Mouse (Mus musculus): ENCODE measurements at regions not wholly inside any gene's neighbourhood (a gene's known extent, or its start where the extent isn't known, plus 50 kb on each side); places are given as distances from the start of the nearest gene placed in this dataset.
A peak's percentile ranks its signal among the peaks of the same experiment; 100 is the strongest.
"Not testable (repeated sequence)": the region's sequence is repeated elsewhere in the genome, so short reads cannot be mapped to it uniquely, and the experiment has no call there.

- no peak for ATAC-seq
- H3K27me3 ChIP-seq (replicated peaks; ENCODE audit: control insufficient read depth, insufficient read depth, low read length), result no peaks in the 10 kb centered on the region
- no peak for DNase-seq (ENCODE audit: low spot score)
- no peak overlapping the region for H3K4me3 ChIP-seq (ENCODE audit: low read depth, low read length)
- H3K4me1 ChIP-seq (ENCODE audit: control insufficient read depth, insufficient read depth, low read length), result no peaks in the 10 kb centered on the region; the same call in 1 of the 2 replicates
- WGBS, result 79% methylated on average over 3 of the region's 3 CpGs
- no peaks in the 10 kb centered on the region for H3K9me3 ChIP-seq (replicated peaks; ENCODE audit: control insufficient read depth, low read length)
- H3K4me2 ChIP-seq (ENCODE audit: low read length), result no peak overlapping the region
- no peaks in the 10 kb centered on the region for H3K36me3 ChIP-seq (ENCODE audit: control insufficient read depth, insufficient read depth, low read length)
- no peak overlapping the region for H3K9ac ChIP-seq (ENCODE audit: low read length)
- H3K27ac ChIP-seq (ENCODE audit: low read depth, low read length), result no peak overlapping the region
Observed at GRCm38 (mm10) chr10:110840864-110841263, 78.7 kb upstream of the Csrp2 start.

- no peaks in the 10 kb centered on the region; the same call in 1 of the 2 replicates for H3K4me1 ChIP-seq (ENCODE audit: control insufficient read depth, insufficient read depth, low read length)
- no peaks in the 10 kb centered on the region for H3K27me3 ChIP-seq (replicated peaks; ENCODE audit: control insufficient read depth, insufficient read depth, low read length)
- no peak for ATAC-seq
- no peaks in the 10 kb centered on the region for H3K36me3 ChIP-seq (ENCODE audit: control insufficient read depth, insufficient read depth, low read length)
- no peak overlapping the region for H3K27ac ChIP-seq (ENCODE audit: low read depth, low read length)
- no peak overlapping the region for H3K9ac ChIP-seq (ENCODE audit: low read length)
- no peak for DNase-seq (ENCODE audit: low spot score)
- WGBS, result 83% methylated on average over 3 of the region's 3 CpGs
- H3K4me2 ChIP-seq (ENCODE audit: low read length), result no peak overlapping the region
- H3K4me3 ChIP-seq (ENCODE audit: low read depth, low read length), result no peak overlapping the region
- H3K9me3 ChIP-seq (replicated peaks; ENCODE audit: control insufficient read depth, low read length), result no peaks in the 10 kb centered on the region
Observed at GRCm38 (mm10) chr10:110841670-110842069, 77.9 kb upstream of the Csrp2 start.

GRCm38 (mm10) chr10:110854663-110855163 lies 64.9 kb upstream of the Csrp2 start:
- ATAC-seq; H3K36me3 ChIP-seq (ENCODE audit: control insufficient read depth, insufficient read depth, low read length); H3K9me3 ChIP-seq (replicated peaks; ENCODE audit: control insufficient read depth, low read length); H3K4me1 ChIP-seq (ENCODE audit: control insufficient read depth, insufficient read depth, low read length); H3K27ac ChIP-seq (ENCODE audit: low read depth, low read length); H3K9ac ChIP-seq (ENCODE audit: low read length); H3K4me3 ChIP-seq (ENCODE audit: low read depth, low read length); DNase-seq (ENCODE audit: low spot score); H3K27me3 ChIP-seq (replicated peaks; ENCODE audit: control insufficient read depth, insufficient read depth, low read length); H3K4me2 ChIP-seq (ENCODE audit: low read length): not testable (repeated sequence)
- 38% methylated on average over 3 of the region's 3 CpGs for WGBS

- WGBS, result 39% methylated on average over 4 of the region's 4 CpGs
- not testable (repeated sequence) for H3K36me3 ChIP-seq (ENCODE audit: control insufficient read depth, insufficient read depth, low read length)
Observed at GRCm38 (mm10) chr10:110855645-110856383, 63.8 kb upstream of the Csrp2 start.

GRCm38 (mm10) chr10:110857320-110858097 lies 62.1 kb upstream of the Csrp2 start:
- Histone ChIP-seq H3K27ac (ENCODE audit: low read depth, low read length) (no peak overlapping the region), H3K9ac (ENCODE audit: low read length) (no peak overlapping the region), H3K4me2 (ENCODE audit: low read length) (no peak overlapping the region), H3K36me3 (ENCODE audit: control insufficient read depth, insufficient read depth, low read length) (no peaks in the 10 kb centered on the region), H3K4me3 (ENCODE audit: low read depth, low read length) (no peak overlapping the region), H3K27me3 (replicated peaks; ENCODE audit: control insufficient read depth, insufficient read depth, low read length) (no peaks in the 10 kb centered on the region), H3K9me3 (replicated peaks; ENCODE audit: control insufficient read depth, low read length) (no peaks in the 10 kb centered on the region), H3K4me1 (ENCODE audit: control insufficient read depth, insufficient read depth, low read length) (peaks cover 4% of the 10 kb centered on the region; the same call in 1 of the 2 replicates)
- ATAC-seq (peak; percentile 78), DNase-seq (ENCODE audit: low spot score) (peak; percentile 54)
- 61% methylated on average over 3 of the region's 3 CpGs for WGBS

More at GRCm38 (mm10) chr10:110855645-110856383, 63.8 kb upstream of the Csrp2 start:
- H3K9ac ChIP-seq (ENCODE audit: low read length); H3K27me3 ChIP-seq (replicated peaks; ENCODE audit: control insufficient read depth, insufficient read depth, low read length); H3K27ac ChIP-seq (ENCODE audit: low read depth, low read length); H3K4me2 ChIP-seq (ENCODE audit: low read length); ATAC-seq; H3K4me1 ChIP-seq (ENCODE audit: control insufficient read depth, insufficient read depth, low read length); H3K4me3 ChIP-seq (ENCODE audit: low read depth, low read length); H3K9me3 ChIP-seq (replicated peaks; ENCODE audit: control insufficient read depth, low read length); DNase-seq (ENCODE audit: low spot score): not testable (repeated sequence)

GRCm38 (mm10) chr10:110858098-110858360 lies 61.6 kb upstream of the Csrp2 start:
- Histone ChIP-seq H3K9ac (ENCODE audit: low read length) (no peak overlapping the region), H3K4me2 (ENCODE audit: low read length) (no peak overlapping the region), H3K9me3 (replicated peaks; ENCODE audit: control insufficient read depth, low read length) (no peaks in the 10 kb centered on the region), H3K27ac (ENCODE audit: low read depth, low read length) (0 out of 2 replicates have a peak overlapping the region, but pooled peaks have one; percentile 24), H3K36me3 (ENCODE audit: control insufficient read depth, insufficient read depth, low read length) (no peaks in the 10 kb centered on the region), H3K27me3 (replicated peaks; ENCODE audit: control insufficient read depth, insufficient read depth, low read length) (no peaks in the 10 kb centered on the region), H3K4me1 (ENCODE audit: control insufficient read depth, insufficient read depth, low read length) (peaks cover 4% of the 10 kb centered on the region; the same call in 1 of the 2 replicates), H3K4me3 (ENCODE audit: low read depth, low read length) (no peak overlapping the region)
- ATAC-seq (peak; percentile 57; the same call in 1 of the 2 replicates), DNase-seq (ENCODE audit: low spot score) (no peak)
- WGBS, result 55% methylated on average over 5 of the region's 5 CpGs

GRCm38 (mm10) chr10:110858407-110858920 lies 61.1 kb upstream of the Csrp2 start:
- Histone ChIP-seq H3K9ac (ENCODE audit: low read length) (no peak overlapping the region), H3K4me2 (ENCODE audit: low read length) (no peak overlapping the region), H3K36me3 (ENCODE audit: control insufficient read depth, insufficient read depth, low read length) (no peaks in the 10 kb centered on the region), H3K9me3 (replicated peaks; ENCODE audit: control insufficient read depth, low read length) (no peaks in the 10 kb centered on the region), H3K4me1 (ENCODE audit: control insufficient read depth, insufficient read depth, low read length) (peaks cover 4% of the 10 kb centered on the region; the same call in 1 of the 2 replicates), H3K27ac (ENCODE audit: low read depth, low read length) (0 out of 2 replicates have a peak overlapping the region, but pooled peaks have one; percentile 24), H3K27me3 (replicated peaks; ENCODE audit: control insufficient read depth, insufficient read depth, low read length) (no peaks in the 10 kb centered on the region), H3K4me3 (ENCODE audit: low read depth, low read length) (no peak overlapping the region)
- 56% methylated on average over 4 of the region's 4 CpGs for WGBS
- ATAC-seq (no peak), DNase-seq (ENCODE audit: low spot score) (peak; percentile 12)

- ATAC-seq (no peak), DNase-seq (ENCODE audit: low spot score) (no peak)
- no peaks in the 10 kb centered on the region for H3K36me3 ChIP-seq (ENCODE audit: control insufficient read depth, insufficient read depth, low read length)
- no peaks in the 10 kb centered on the region for H3K9me3 ChIP-seq (replicated peaks; ENCODE audit: control insufficient read depth, low read length)
- no peak overlapping the region; the same call in 1 of the 2 replicates for H3K27ac ChIP-seq (ENCODE audit: low read depth, low read length)
- H3K9ac ChIP-seq (ENCODE audit: low read length), result no peak overlapping the region
- no peak overlapping the region for H3K4me3 ChIP-seq (ENCODE audit: low read depth, low read length)
- peaks cover 4% of the 10 kb centered on the region; the same call in 1 of the 2 replicates for H3K4me1 ChIP-seq (ENCODE audit: control insufficient read depth, insufficient read depth, low read length)
- no peak overlapping the region for H3K4me2 ChIP-seq (ENCODE audit: low read length)
- no peaks in the 10 kb centered on the region for H3K27me3 ChIP-seq (replicated peaks; ENCODE audit: control insufficient read depth, insufficient read depth, low read length)
- 85% methylated on average over 1 of the region's 1 CpGs for WGBS
Observed at GRCm38 (mm10) chr10:110859307-110859706, 60.3 kb upstream of the Csrp2 start.
